In genomic region chr14:121422664-121423340, GRCm38 (mm10) we compare ENCODE assay signal across 8 mouse cellular contexts. TPM values are rescaled to one million over a fixed set of nuclear protein-coding genes. Genes with fewer than 3 reads are reported as not detected.
DNase-seq lines count a peak whose midpoint lies in the region; ATAC-seq lines count a peak whose summit lies in the region.

No protein-coding gene starts in this region.

- peak; percentile 78 for DNase-seq in 416B (ENCODE audit: low read depth)
- peak; percentile 34 to 52 for DNase-seq in heart, postnatal 14 days
- DNase-seq in lung, postnatal 10 days, result peak; percentile 67
- peak; percentile 74 for DNase-seq in yolk sac, embryonic 10.5 days (ENCODE audit: low spot score)
- no peak for DNase-seq in cerebellum, postnatal 4 days (ENCODE audit: low spot score in 2 of 2)
- no peak for DNase-seq in layer of hippocampus, postnatal 14 days (ENCODE audit: low spot score in 2 of 2)
- DNase-seq in urinary bladder, postnatal 25 days (ENCODE audit: low spot score), result no peak

- peak; percentile 48 for ATAC-seq in activated CD4-positive, CD25-positive, alpha-beta regulatory T cell, adult 4 months

- intact Hi-C loops in heart, postnatal 14 days (cut with DNase I), result loop anchor here (2.0 kb wide), 1 partner anchor 44 kb away; no protein-coding TSS in a partner anchor

RNA-seq across cellular contexts. Expression of gene Stk24, which starts 43.0 kb away (rescaled TPM):
- 10 to 100 TPM; 50.8 to 62.0 TPM for polyA plus RNA-seq in activated CD4-positive, CD25-positive, alpha-beta regulatory T cell, adult 4 months (2017; shearing (Covaris generic))
- 10 to 100 TPM; 68.0 to 69.3 TPM for total RNA-seq in heart, postnatal 14 days (2021)
- total RNA-seq in layer of hippocampus, postnatal 14 days (2021), result 10 to 100 TPM; 49.9 to 51.0 TPM

Comparison
In these comparisons a context has a peak if more than half of its experiments do, and no peak if none do; other contexts are left out.
1. DNase-seq: peak in 416B (single experiment), heart, postnatal 14 days (2 of 2), lung, postnatal 10 days (single experiment) and yolk sac, embryonic 10.5 days (single experiment); none in cerebellum, postnatal 4 days (0 of 2), layer of hippocampus, postnatal 14 days (0 of 2) and urinary bladder, postnatal 25 days (single experiment).